Comparison of ENCODE assay signal across 14 mouse cellular contexts in the genomic region with DNA sequence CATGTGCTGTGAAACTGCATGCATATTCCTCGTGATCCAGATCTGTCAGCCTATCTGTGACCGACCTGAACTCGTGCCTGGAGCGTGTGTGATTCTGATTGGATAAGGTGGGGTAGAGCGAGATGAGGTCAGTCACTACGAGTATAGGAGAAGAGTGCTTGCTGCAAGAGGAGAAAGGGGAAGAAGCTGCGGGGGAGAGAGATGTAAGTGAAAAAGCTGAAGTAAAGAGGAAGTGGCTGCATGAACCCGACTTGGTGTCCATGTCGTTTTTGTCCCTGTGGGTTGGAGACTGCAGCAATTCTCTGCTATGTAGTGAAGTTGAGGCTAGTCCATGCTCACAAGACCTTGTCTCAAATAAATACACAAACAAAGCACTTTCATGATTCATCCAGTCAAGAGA.
"Had no signal": no experiment of that assay in that cellular context is flagged by ENCODE, and none has a peak within 500 bp of the region (broad histone marks: within the 10 kb centered on the region; RNA-seq: fewer than 3 reads in every experiment).

No protein-coding gene starts in this region.

- H3K36me3 ChIP-seq: midbrain, embryonic 13.5 days; midbrain, embryonic 15.5 days; neural tube, embryonic 12.5 days; stomach, embryonic 15.5 days had no signal

- H3K4me1 ChIP-seq: midbrain, embryonic 13.5 days; midbrain, embryonic 15.5 days; neural tube, embryonic 12.5 days; stomach, embryonic 15.5 days had no signal

- H3K4me3 ChIP-seq: midbrain, embryonic 13.5 days; midbrain, embryonic 15.5 days; neural tube, embryonic 12.5 days; stomach, embryonic 15.5 days had no signal

- H3K27me3 ChIP-seq: midbrain, embryonic 13.5 days; midbrain, embryonic 15.5 days; neural tube, embryonic 12.5 days; stomach, embryonic 15.5 days had no signal

- H3K9ac ChIP-seq: lung, embryonic 14.5 days; midbrain, embryonic 13.5 days; midbrain, embryonic 15.5 days; neural tube, embryonic 12.5 days; stomach, embryonic 15.5 days had no signal

- H3K4me2 ChIP-seq: lung, embryonic 14.5 days; midbrain, embryonic 11.5 days; midbrain, embryonic 13.5 days; midbrain, embryonic 15.5 days; neural tube, embryonic 12.5 days; stomach, embryonic 15.5 days had no signal

- ATAC-seq: midbrain, embryonic 13.5 days; midbrain, embryonic 15.5 days had no signal

- H3K27ac ChIP-seq: midbrain, embryonic 13.5 days; midbrain, embryonic 15.5 days; neural tube, embryonic 12.5 days; stomach, embryonic 15.5 days; stomach, postnatal 0 days had no signal

- DNase-seq: lung, adult 18-20 months; lung, embryonic 14.5 days; lung, postnatal 10 days; lung, postnatal 4 days; right cerebral cortex, postnatal 14 days; thymus, adult 2 months; thymus, postnatal 25 days; thymus, postnatal 4 days had no signal

- H3K9me3 ChIP-seq: midbrain, embryonic 13.5 days; midbrain, embryonic 15.5 days; neural tube, embryonic 12.5 days; stomach, embryonic 15.5 days had no signal
